Mouse (Mus musculus) midbrain, embryonic 11.5 days (tissue): Measurements from ENCODE around the gene Kcne3. TPM values are rescaled to one million over a fixed set of nuclear protein-coding genes. Genes with fewer than 3 reads are reported as not detected.

ENCODE experiments used
- ATAC-seq: fragments of 200-750 bp; cut with Nextera tagmentation; 2 replicates; pipeline ENCODE4 v1.8.0; 2017; ENCODE audit warnings: moderate TSS enrichment, moderate library complexity; ENCODE audit not compliant: low FRiP score
- DNase-seq: peaks from one replicate; pipeline ENCODE4 v3.0.0; 2015; ENCODE audit warnings: low spot score; ENCODE audit errors: missing footprints
- H3K27ac ChIP-seq: fragments of 300-500 bp; sonication (generic); 2 replicates; pipeline ENCODE4 v1.5.1; 2014; ENCODE audit warnings: low read depth, low read length
- H3K27me3 ChIP-seq: fragments of 300-500 bp; sonication (generic); 2 replicates; pipeline ENCODE4 v1.6.1; 2014; ENCODE audit warnings: mild to moderate bottlenecking, low read length, moderate library complexity, mixed read lengths; ENCODE audit not compliant: control insufficient read depth, insufficient read depth
- H3K36me3 ChIP-seq: fragments of 300-500 bp; sonication (generic); 2 replicates; pipeline ENCODE4 v1.6.1; 2014; ENCODE audit warnings: mild to moderate bottlenecking, low read length, moderate library complexity, mixed read lengths; ENCODE audit not compliant: control insufficient read depth, insufficient read depth
- H3K4me1 ChIP-seq: fragments of 300-500 bp; sonication (generic); 2 replicates; pipeline ENCODE4 v1.6.1; 2014; ENCODE audit warnings: low read length; ENCODE audit not compliant: control insufficient read depth, insufficient read depth
- H3K4me2 ChIP-seq: fragments of 300-500 bp; sonication (generic); 2 replicates; pipeline ENCODE4 v1.6.1; 2014; ENCODE audit warnings: mild to moderate bottlenecking, moderate library complexity
- H3K4me3 ChIP-seq: fragments of 300-500 bp; sonication (generic); 2 replicates; pipeline ENCODE4 v1.5.1; 2014; ENCODE audit warnings: low read depth, low read length
- H3K9ac ChIP-seq: fragments of 300-500 bp; sonication (generic); 2 replicates; pipeline ENCODE4 v1.6.1; 2014; ENCODE audit warnings: low read length
- H3K9me3 ChIP-seq: fragments of 300-500 bp; sonication (generic); 2 replicates; pipeline ENCODE4 v1.6.1; 2016; ENCODE audit warnings: low read length; ENCODE audit not compliant: control insufficient read depth
- WGBS: fragments of 180-500 bp; shearing (Covaris S2); extraction: QIAGEN DNeasy Blood & Tissue Kit; methylation state at CpG from one replicate; pipeline ENCODE4 v1.1.7; 2014; 5-methylcytosine and 5-hydroxymethylcytosine counted together
- polyA plus RNA-seq: library from polyadenylated mRNA; unstranded; fragments of >200 nt; fragmentation: Nextera tagmentation; extraction: Ambion mirVana; gene quantifications from 2 replicates; pipeline ENCODE4 v1.2.1, GENCODE M21; 2014

Gene Kcne3
- polyA plus RNA-seq, 1 experiment from 2014 or later, result 1.1 TPM

- Histone ChIP-seq H3K27ac (no peak overlapping the region), H3K4me1 (no peaks in the 10 kb centered on the region), H3K27me3 (no peaks in the 10 kb centered on the region), H3K9ac (no peak overlapping the region), H3K4me3 (no peak overlapping the region), H3K36me3 (no peaks in the 10 kb centered on the region), H3K9me3 (no peaks in the 10 kb centered on the region), H3K4me2 (no peak overlapping the region)
- ATAC-seq, result peak; percentile 59; the same call in 1 of the 2 replicates
- 9% methylated on average over 4 of the region's 4 CpGs for WGBS
- peak; percentile 90 for DNase-seq
Observed at GRCm38 (mm10) chr7:100190778-100191177, 14.5 kb downstream of the Kcne3 start.

DNA sequence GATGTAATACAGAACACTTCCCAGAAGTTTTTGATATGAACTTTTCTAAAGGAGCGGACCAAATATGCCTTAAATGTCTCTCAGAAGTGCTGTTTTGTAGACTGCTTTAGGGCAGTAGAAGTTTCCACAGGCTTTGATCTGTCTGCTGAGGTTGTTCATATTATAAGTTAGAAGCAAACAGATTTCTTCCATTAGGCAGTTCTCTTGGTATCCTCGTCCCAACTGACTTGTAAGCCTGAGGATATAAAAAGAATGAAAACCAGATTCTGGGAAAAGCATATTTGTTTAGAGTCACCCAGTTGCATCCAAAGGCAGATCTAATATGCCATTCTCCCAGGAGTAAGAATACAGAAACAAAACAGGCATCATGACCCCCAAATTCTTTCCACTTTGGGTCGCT lies 24.9 kb downstream of the Kcne3 start:
- Histone ChIP-seq H3K4me2 (no peak overlapping the region), H3K27me3 (no peaks in the 10 kb centered on the region), H3K4me3 (no peak overlapping the region), H3K4me1 (no peaks in the 10 kb centered on the region), H3K9ac (no peak overlapping the region), H3K27ac (no peak overlapping the region), H3K36me3 (no peaks in the 10 kb centered on the region), H3K9me3 (no peaks in the 10 kb centered on the region)
- WGBS, result 82% methylated on average over 3 of the region's 3 CpGs
- DNase-seq, result no peak
- ATAC-seq, result no peak

DNA sequence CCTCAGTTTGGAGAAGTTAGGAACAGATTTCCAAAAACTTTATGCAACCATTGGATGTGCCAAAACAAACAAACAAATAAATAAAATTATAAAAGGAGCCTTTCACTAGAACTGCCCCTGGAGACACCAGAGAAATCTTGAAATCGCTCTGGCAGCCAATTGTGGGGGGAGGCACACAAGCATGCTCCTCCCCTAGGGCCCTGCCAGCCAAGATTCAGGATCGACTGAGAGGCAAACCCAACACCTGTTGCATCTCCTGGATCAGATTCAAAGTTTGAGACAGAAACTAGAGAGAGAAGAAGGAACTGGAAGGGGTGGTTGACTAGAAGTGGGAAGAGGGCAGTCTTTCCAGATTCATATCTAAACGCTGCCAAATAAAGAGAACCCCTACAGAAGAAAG lies 27.3 kb downstream of the Kcne3 start:
- no peaks in the 10 kb centered on the region for H3K36me3 ChIP-seq
- H3K9me3 ChIP-seq, result no peaks in the 10 kb centered on the region
- no peak overlapping the region for H3K4me2 ChIP-seq
- DNase-seq (no peak), ATAC-seq (no peak)
- no peaks in the 10 kb centered on the region for H3K27me3 ChIP-seq
- H3K9ac ChIP-seq, result no peak overlapping the region
- no peak overlapping the region for H3K4me3 ChIP-seq
- no peaks in the 10 kb centered on the region for H3K4me1 ChIP-seq
- no peak overlapping the region for H3K27ac ChIP-seq
- 65% methylated on average over 3 of the region's 3 CpGs for WGBS

- ATAC-seq, result no peak
- DNase-seq, result no peak
Observed at GRCm38 (mm10) chr7:100204871-100205270, 28.6 kb downstream of the Kcne3 start.

GRCm38 (mm10) chr7:100206144-100206543 lies 29.8 kb downstream of the Kcne3 start:
- H3K4me1 ChIP-seq, result no peaks in the 10 kb centered on the region
- H3K27me3 ChIP-seq, result no peaks in the 10 kb centered on the region
- DNase-seq (no peak), ATAC-seq (no peak)
- H3K36me3 ChIP-seq, result no peaks in the 10 kb centered on the region
- H3K9ac ChIP-seq, result no peak overlapping the region
- no peaks in the 10 kb centered on the region for H3K9me3 ChIP-seq
- WGBS, result 90% methylated on average over 2 of the region's 2 CpGs
- no peak overlapping the region for H3K4me2 ChIP-seq
- no peak overlapping the region for H3K27ac ChIP-seq
- H3K4me3 ChIP-seq, result no peak overlapping the region

More at GRCm38 (mm10) chr7:100204871-100205270, 28.6 kb downstream of the Kcne3 start:
- WGBS, result 81% methylated on average over 6 of the region's 6 CpGs
- Histone ChIP-seq H3K27ac (no peak overlapping the region), H3K4me3 (no peak overlapping the region), H3K4me1 (no peaks in the 10 kb centered on the region), H3K27me3 (no peaks in the 10 kb centered on the region), H3K4me2 (no peak overlapping the region), H3K36me3 (no peaks in the 10 kb centered on the region), H3K9me3 (no peaks in the 10 kb centered on the region), H3K9ac (no peak overlapping the region)

- no peak overlapping the region for H3K27ac ChIP-seq
- DNase-seq, result no peak
- H3K9ac ChIP-seq, result no peak overlapping the region
- H3K27me3 ChIP-seq, result no peaks in the 10 kb centered on the region
- H3K4me1 ChIP-seq, result no peaks in the 10 kb centered on the region
- H3K36me3 ChIP-seq, result no peaks in the 10 kb centered on the region
- H3K4me2 ChIP-seq, result no peak overlapping the region
- H3K4me3 ChIP-seq, result no peak overlapping the region
- no peak for ATAC-seq
- no peaks in the 10 kb centered on the region for H3K9me3 ChIP-seq
Observed at GRCm38 (mm10) chr7:100207886-100208285, 31.6 kb downstream of the Kcne3 start.

GRCm38 (mm10) chr7:100214310-100214709 lies 38.0 kb downstream of the Kcne3 start:
- 82% methylated on average over 4 of the region's 4 CpGs for WGBS
- no peaks in the 10 kb centered on the region for H3K27me3 ChIP-seq
- H3K27ac ChIP-seq, result no peak overlapping the region
- H3K9ac ChIP-seq, result no peak overlapping the region
- DNase-seq (no peak), ATAC-seq (no peak)
- H3K4me1 ChIP-seq, result peaks cover 20% of the 10 kb centered on the region
- H3K36me3 ChIP-seq, result no peaks in the 10 kb centered on the region
- no peaks in the 10 kb centered on the region for H3K9me3 ChIP-seq
- no peak overlapping the region for H3K4me2 ChIP-seq
- no peak overlapping the region for H3K4me3 ChIP-seq

GRCm38 (mm10) chr7:100215116-100215732 lies 38.9 kb downstream of the Kcne3 start:
- Histone ChIP-seq H3K4me1 (peaks cover 20% of the 10 kb centered on the region), H3K9ac (no peak overlapping the region), H3K36me3 (no peaks in the 10 kb centered on the region), H3K9me3 (no peaks in the 10 kb centered on the region), H3K4me3 (no peak overlapping the region), H3K4me2 (no peak overlapping the region), H3K27ac (no peak overlapping the region), H3K27me3 (no peaks in the 10 kb centered on the region)
- WGBS, result 50% methylated on average over 6 of the region's 6 CpGs
- peak; percentile 82 for DNase-seq
- ATAC-seq, result no peak

DNA sequence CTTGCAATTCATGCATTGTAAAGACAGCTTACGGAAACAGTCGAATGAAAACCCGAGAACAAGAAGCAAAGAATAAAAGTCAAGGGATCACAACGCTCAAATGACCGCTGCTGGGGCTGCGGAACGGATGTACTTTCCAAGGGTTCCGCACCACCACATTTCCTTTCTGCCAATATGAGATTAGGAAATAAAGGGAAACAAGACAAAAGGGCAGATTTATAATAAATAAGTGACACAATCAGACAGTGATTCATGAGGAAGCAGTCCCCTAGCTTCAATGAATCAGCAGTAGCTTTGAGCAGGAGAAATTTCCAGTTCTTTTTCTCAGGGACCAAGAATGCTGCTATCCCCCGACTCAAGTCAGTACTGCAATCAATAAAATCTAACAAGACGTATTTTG lies 39.7 kb downstream of the Kcne3 start:
- DNase-seq (peak; percentile 92), ATAC-seq (no peak)
- Histone ChIP-seq H3K27me3 (no peaks in the 10 kb centered on the region), H3K4me2 (peak overlapping the region; percentile 27), H3K4me3 (no peak overlapping the region), H3K9me3 (no peaks in the 10 kb centered on the region), H3K36me3 (no peaks in the 10 kb centered on the region), H3K4me1 (peaks cover 20% of the 10 kb centered on the region), H3K27ac (peak overlapping the region; percentile 59; the same call in 1 of the 2 replicates), H3K9ac (no peak overlapping the region)
- 26% methylated on average over 10 of the region's 10 CpGs for WGBS
